Mouse (Mus musculus): ENCODE data around the gene Ubxn6. TPM values are rescaled to one million over a fixed set of nuclear protein-coding genes. Genes with fewer than 3 reads are reported as not detected.

Gene Ubxn6
- total RNA-seq, 1 experiment, result 34.8 TPM

DNA sequence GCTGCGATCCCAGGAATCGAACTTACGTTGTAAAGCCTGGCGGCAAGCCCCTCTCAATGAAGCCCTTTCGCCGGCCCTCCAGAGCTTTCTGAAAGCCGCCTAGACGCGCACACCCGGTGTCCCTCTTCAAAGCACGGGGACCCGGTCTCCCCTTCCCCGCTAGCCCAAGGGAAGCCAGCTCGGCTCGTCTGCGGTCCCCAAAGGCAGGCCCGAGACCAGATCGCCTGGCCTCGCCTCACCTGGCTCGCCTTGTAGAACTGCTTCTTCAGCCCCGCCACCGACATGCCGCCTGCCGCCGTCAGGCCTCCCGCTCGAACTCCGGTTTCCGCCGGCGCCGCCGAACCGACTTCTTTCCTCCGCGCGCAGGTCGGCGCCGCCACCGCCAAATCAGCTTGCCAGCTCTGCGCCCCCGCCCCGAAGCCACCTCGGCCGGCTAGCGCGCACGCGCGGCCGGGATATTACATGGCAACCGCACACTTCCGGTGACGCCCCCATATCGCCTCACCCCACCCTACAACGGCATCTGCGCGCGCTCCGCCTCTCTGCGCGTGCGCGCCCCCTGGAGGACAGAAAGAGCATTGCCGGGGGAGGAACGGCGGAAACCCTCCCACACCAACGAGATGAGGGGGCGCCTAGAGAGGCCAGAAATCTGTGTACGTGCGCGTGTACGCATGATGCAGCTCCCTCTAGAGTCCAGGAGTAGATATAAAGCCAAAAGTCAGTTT lies 38.5 kb downstream of the Ubxn6 start, which contains the start of gene Sh3gl1:
Gene Sh3gl1, minus strand, starts transcription at position 460 of the 725 bp plus-strand sequence.
- peak within 1 kb of the TSS; percentile 56 for H3K27ac ChIP-seq (ENCODE audit: insufficient read depth, low read depth, low read length, poor library complexity, severe bottlenecking)
- peak; percentile 79 for TF ChIP-seq HCFC1 (IDR thresholded peaks at IDR 0.05; ENCODE audit: borderline replicate concordance, insufficient read depth, low read length)
- TF ChIP-seq CHD2 (IDR thresholded peaks at IDR 0.05; ENCODE audit: low read depth, low read length), result 0 out of 2 replicates have a peak, but pooled peaks have one; percentile 20
- TF ChIP-seq ZC3H11A (IDR thresholded peaks at IDR 0.05; ENCODE audit: borderline replicate concordance, low read depth, low read length), result no peak
- in situ Hi-C loops (cut with MboI; ENCODE audit: low sequenced_read_pairs in 2 of 2, unreplicated experiment in 2 of 2), result no loop called here
- DNase-seq (ENCODE audit: low read depth, low spot score), result peak; percentile 93
- peaks cover 4 to 12% of the 10 kb centered on the region in 2 experiments for H3K4me1 ChIP-seq (ENCODE audit: control insufficient read depth in 2 of 2, insufficient read depth in 2 of 2, low read length in 2 of 2, poor library complexity in 1 of 2)
- H3K9me3 ChIP-seq (ENCODE audit: control insufficient read depth, insufficient read depth, low read depth, low read length), result no peaks in the 10 kb centered on the region
- peak within 1 kb of the TSS; percentile 94 for H3K9ac ChIP-seq (ENCODE audit: insufficient read depth, low read depth, low read length, poor library complexity, severe bottlenecking)
- peak within 1 kb of the TSS; percentile 81 to 85 for H3K4me3 ChIP-seq (ENCODE audit: insufficient read depth in 1 of 2, low read depth in 1 of 2, low read length in 2 of 2, poor library complexity in 1 of 2, severe bottlenecking in 1 of 2)
- H3K36me3 ChIP-seq (ENCODE audit: control insufficient read depth, insufficient read depth, low read length, poor library complexity, severe bottlenecking), result peaks cover 13% of the 10 kb centered on the region; the same call in 1 of the 2 replicates

DNA sequence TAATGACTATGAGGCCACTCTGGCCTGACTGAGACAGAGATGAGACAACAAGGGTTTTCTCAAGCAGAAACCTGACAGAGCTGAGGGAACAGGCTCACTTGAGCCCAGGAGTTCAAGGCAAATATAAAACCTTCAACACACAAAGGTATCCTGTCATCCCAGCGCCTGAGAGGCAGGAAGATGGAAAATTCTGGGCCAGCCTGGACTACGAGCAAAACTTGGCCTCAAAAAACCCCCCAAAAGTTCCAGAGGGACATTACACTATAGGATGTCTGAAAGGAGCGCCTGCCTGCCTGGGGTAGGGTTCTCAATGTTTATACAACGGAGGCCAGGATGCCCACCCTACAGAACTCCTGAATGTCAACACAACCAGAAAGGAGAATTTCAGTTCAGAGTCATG lies 39.6 kb downstream of the Ubxn6 start:
- in situ Hi-C loops (cut with MboI; ENCODE audit: low sequenced_read_pairs in 2 of 2, unreplicated experiment in 2 of 2), result no loop called here
- peaks cover 19% of the 10 kb centered on the region; the same call in 1 of the 2 replicates for H3K36me3 ChIP-seq (ENCODE audit: control insufficient read depth, insufficient read depth, low read length, poor library complexity, severe bottlenecking)
- H3K9ac ChIP-seq (ENCODE audit: insufficient read depth, low read depth, low read length, poor library complexity, severe bottlenecking), result peak overlapping the region; percentile 22
- no peak overlapping the region for H3K27ac ChIP-seq (ENCODE audit: insufficient read depth, low read depth, low read length, poor library complexity, severe bottlenecking)
- peak overlapping the region in 1 of 2 experiments; percentile 85; a peak in 2 of 4 replicates for H3K4me3 ChIP-seq (ENCODE audit: insufficient read depth in 1 of 2, low read depth in 1 of 2, low read length in 2 of 2, poor library complexity in 1 of 2, severe bottlenecking in 1 of 2)
- DNase-seq (ENCODE audit: low read depth, low spot score), result no peak
- peaks cover 4 to 12% of the 10 kb centered on the region in 2 experiments for H3K4me1 ChIP-seq (ENCODE audit: control insufficient read depth in 2 of 2, insufficient read depth in 2 of 2, low read length in 2 of 2, poor library complexity in 1 of 2)
- H3K9me3 ChIP-seq (ENCODE audit: control insufficient read depth, insufficient read depth, low read depth, low read length), result no peaks in the 10 kb centered on the region
- no peak for TF ChIP-seq CHD2 (IDR thresholded peaks at IDR 0.05; ENCODE audit: low read depth, low read length)
- TF ChIP-seq ZNF384 (IDR thresholded peaks at IDR 0.05; ENCODE audit: low read depth, low read length), result no peak
- TF ChIP-seq MAFK (IDR thresholded peaks at IDR 0.05; ENCODE audit: insufficient read depth, low read depth, low read length), result no peak
- no peak for TF ChIP-seq HCFC1 (IDR thresholded peaks at IDR 0.05; ENCODE audit: borderline replicate concordance, insufficient read depth, low read length)
- no peak for TF ChIP-seq ZC3H11A (IDR thresholded peaks at IDR 0.05; ENCODE audit: borderline replicate concordance, low read depth, low read length)

DNA sequence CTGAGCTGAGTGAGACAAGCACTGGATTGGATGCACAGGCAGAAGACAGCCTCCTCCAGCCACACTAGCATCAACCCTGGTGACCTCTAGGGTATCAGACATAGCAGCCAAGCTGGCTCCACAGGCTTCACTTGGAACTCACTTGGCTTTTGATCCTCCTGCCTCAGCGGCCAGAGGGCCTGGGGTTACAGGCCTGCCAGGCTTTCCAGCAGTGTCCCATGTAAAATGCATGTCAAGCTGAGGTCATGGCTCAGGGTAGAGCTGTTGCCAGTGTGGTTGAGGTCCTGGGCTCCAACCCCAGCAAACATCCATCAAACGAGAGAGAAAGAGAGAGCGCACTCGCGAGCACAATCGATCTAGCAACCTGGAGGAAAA lies 40.1 kb downstream of the Ubxn6 start:
- Histone ChIP-seq H3K4me3 (ENCODE audit: insufficient read depth in 1 of 2, low read depth in 1 of 2, low read length in 2 of 2, poor library complexity in 1 of 2, severe bottlenecking in 1 of 2) (no peak overlapping the region), H3K4me1 (ENCODE audit: control insufficient read depth in 2 of 2, insufficient read depth in 2 of 2, low read length in 2 of 2, poor library complexity in 1 of 2) (peaks cover 4 to 12% of the 10 kb centered on the region in 2 experiments), H3K36me3 (ENCODE audit: control insufficient read depth, insufficient read depth, low read length, poor library complexity, severe bottlenecking) (peaks cover 20% of the 10 kb centered on the region; the same call in 1 of the 2 replicates), H3K9ac (ENCODE audit: insufficient read depth, low read depth, low read length, poor library complexity, severe bottlenecking) (peak overlapping the region; percentile 22; the same call in 1 of the 2 replicates), H3K27ac (ENCODE audit: insufficient read depth, low read depth, low read length, poor library complexity, severe bottlenecking) (no peak overlapping the region), H3K9me3 (ENCODE audit: control insufficient read depth, insufficient read depth, low read depth, low read length) (no peaks in the 10 kb centered on the region)
- in situ Hi-C loops (cut with MboI; ENCODE audit: low sequenced_read_pairs in 2 of 2, unreplicated experiment in 2 of 2), result no loop called here
- no peak for DNase-seq (ENCODE audit: low read depth, low spot score)
- no peak for TF ChIP-seq CHD2 (IDR thresholded peaks at IDR 0.05; ENCODE audit: low read depth, low read length)
- no peak for TF ChIP-seq MAFK (IDR thresholded peaks at IDR 0.05; ENCODE audit: insufficient read depth, low read depth, low read length)
- no peak for TF ChIP-seq ZC3H11A (IDR thresholded peaks at IDR 0.05; ENCODE audit: borderline replicate concordance, low read depth, low read length)

DNA sequence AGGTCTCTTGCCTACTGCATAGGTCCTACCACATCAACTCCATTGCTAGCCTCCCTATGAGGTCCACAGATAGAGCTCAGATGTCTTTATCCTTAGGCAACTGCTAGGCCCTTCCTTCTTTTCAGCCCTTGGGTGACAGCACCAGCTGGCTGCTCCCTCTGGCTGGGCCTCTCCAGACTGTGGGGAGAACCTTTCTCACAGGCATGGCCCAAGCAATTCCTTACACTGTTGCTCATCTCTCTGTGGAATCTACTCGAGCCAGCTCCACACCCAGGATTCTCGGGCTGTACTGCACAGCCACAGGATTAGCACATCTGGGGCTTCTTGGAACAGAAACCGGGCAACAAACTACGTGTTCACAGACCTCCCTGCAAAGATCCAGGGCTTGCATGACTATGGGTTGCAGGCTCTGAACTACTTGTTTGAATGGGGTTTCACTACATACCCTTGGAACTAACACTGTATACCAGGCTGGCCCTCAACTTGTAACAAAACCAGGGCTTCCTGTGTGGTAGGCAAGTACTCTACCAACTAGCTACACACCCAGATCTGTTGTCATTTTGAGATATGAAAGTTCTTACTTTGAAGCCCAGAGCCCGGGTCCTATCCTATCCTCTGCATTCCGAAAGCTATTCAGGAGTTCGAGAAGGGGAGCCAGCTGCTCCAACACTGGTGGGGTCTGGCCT lies 40.6 kb downstream of the Ubxn6 start:
- DNase-seq (ENCODE audit: low read depth, low spot score), result no peak
- H3K9ac ChIP-seq (ENCODE audit: insufficient read depth, low read depth, low read length, poor library complexity, severe bottlenecking), result no peak overlapping the region
- peaks cover 21% of the 10 kb centered on the region; the same call in 1 of the 2 replicates for H3K36me3 ChIP-seq (ENCODE audit: control insufficient read depth, insufficient read depth, low read length, poor library complexity, severe bottlenecking)
- H3K9me3 ChIP-seq (ENCODE audit: control insufficient read depth, insufficient read depth, low read depth, low read length), result no peaks in the 10 kb centered on the region
- H3K4me1 ChIP-seq (ENCODE audit: control insufficient read depth in 2 of 2, insufficient read depth in 2 of 2, low read length in 2 of 2, poor library complexity in 1 of 2), result peaks cover 4 to 12% of the 10 kb centered on the region in 2 experiments
- no peak overlapping the region for H3K4me3 ChIP-seq (ENCODE audit: insufficient read depth in 1 of 2, low read depth in 1 of 2, low read length in 2 of 2, poor library complexity in 1 of 2, severe bottlenecking in 1 of 2)
- in situ Hi-C loops (cut with MboI; ENCODE audit: low sequenced_read_pairs in 2 of 2, unreplicated experiment in 2 of 2), result no loop called here
- H3K27ac ChIP-seq (ENCODE audit: insufficient read depth, low read depth, low read length, poor library complexity, severe bottlenecking), result no peak overlapping the region
- TF ChIP-seq ZNF384 (IDR thresholded peaks at IDR 0.05; ENCODE audit: low read depth, low read length) (no peak), CHD2 (IDR thresholded peaks at IDR 0.05; ENCODE audit: low read depth, low read length) (no peak), HCFC1 (IDR thresholded peaks at IDR 0.05; ENCODE audit: borderline replicate concordance, insufficient read depth, low read length) (no peak), ZC3H11A (IDR thresholded peaks at IDR 0.05; ENCODE audit: borderline replicate concordance, low read depth, low read length) (no peak), MAFK (IDR thresholded peaks at IDR 0.05; ENCODE audit: insufficient read depth, low read depth, low read length) (no peak)

Measured in ES-E14 (cell line).